Mouse (Mus musculus): ENCODE results near the gene Srd5a3. TPM values are rescaled to one million over a fixed set of nuclear protein-coding genes. Genes with fewer than 3 reads are reported as not detected.

The Srd5a3 gene
- total RNA-seq, 4 experiments from 2014 or later: 18.2 to 22.3 (median 21.1) TPM

DNA sequence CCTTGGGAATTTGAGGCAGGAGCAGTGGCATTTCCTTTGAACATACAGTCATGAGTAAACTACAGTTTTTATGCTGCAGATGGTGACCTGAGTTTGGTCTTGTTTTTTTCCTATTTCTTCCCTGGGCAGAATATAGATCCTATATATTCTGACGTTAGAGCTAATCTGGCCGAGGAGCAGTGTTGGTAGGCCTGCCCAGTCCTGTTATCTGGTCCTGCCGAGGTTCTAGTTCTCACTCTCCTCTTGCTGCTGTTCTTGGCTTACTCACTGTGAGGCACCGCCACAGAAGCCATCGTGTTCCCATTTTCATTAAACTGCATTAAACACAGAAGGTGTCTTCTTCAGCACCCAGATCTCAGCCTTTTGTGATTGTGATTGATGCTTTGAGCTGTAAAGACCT, 47.8 kb downstream of the Srd5a3 start:
- DNase-seq (ENCODE audit: low spot score in 2 of 2): no peak

DNA sequence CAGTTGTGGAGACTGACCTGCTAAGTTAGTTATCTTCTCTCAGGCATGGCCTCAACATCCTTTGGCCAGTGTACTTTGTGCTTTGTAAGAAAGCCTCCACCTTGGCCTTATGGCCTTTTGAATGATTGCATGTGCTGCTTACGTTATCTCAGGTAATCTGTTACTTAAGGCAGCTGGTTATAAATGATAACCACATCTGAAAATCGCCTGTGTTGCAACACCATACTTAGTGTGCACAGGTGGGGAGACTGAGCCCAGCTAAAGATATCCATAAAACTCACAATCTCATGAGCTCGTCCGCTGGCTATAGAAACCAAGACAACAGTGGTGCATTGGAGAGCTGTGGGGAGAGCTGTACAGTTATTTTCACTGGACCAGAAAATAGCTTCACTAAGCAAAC, 50.5 kb downstream of the Srd5a3 start:
- no peak for DNase-seq (ENCODE audit: low spot score in 2 of 2)

DNA sequence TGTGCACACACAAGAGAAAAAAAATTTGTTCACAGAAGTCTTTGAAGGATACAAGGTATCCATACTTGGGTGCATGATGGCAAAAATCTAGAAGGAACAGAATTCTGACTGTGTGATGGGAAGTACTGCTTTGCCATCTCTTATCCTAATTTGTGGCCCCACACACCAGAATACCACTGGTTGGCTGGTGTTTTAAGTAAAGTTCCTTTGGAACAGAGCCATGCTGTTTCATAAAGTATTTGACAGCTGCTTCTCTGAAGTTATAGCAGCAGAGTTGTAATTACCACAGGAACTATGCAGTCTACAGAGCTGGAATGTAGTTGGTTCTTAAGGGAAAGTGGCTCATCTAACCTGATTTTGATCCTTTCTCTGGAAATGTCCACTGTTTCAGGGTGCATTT, 53.0 kb downstream of the Srd5a3 start:
- DNase-seq (ENCODE audit: low spot score in 2 of 2): no peak

DNA sequence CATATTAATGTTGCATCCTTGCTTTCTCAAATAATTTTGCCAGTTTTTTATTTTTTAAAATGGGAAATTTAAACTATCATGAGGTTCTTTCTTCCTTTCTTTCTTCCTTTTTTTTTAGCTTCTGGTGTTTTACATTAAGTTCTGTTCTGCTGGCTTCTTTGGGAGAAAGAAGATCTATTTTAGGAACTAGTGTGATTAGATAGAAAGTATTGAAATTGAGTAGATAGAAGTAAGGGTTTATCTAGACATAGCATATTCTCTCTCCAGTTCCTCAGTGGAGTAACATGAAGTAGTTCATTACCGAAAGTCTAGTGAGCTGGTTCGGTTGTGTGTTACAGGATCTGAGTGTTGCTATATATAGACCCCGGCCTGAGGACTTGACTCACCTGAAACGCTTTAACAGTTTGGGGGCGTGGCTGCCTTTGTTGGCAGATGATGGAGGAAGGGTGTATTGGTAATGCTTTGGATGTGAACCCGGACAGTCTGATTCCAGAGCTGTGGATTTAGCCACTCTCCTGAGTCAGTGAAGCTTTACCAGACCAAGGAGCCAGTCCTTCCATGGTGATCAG, 54.4 kb downstream of the Srd5a3 start:
- no peak for DNase-seq (ENCODE audit: low spot score in 2 of 2)

DNA sequence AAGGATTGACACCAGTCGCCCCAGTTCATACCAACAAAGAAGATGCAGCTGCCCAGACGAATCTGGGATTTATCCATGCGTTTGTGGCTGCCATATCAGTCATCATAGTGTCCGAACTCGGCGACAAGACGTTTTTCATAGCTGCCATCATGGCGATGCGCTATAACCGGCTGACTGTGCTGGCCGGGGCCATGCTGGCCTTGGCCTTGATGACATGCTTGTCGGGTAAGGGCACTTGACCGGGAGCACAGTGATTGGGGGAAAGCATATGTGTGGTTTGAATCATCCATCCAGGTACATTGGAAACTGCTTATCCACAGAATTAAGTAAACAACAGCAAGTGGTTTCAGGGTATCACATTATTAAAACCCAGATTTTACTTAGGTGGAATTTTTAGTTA, 59.3 kb downstream of the Srd5a3 start:
- DNase-seq (ENCODE audit: low spot score in 2 of 2): no peak

DNA sequence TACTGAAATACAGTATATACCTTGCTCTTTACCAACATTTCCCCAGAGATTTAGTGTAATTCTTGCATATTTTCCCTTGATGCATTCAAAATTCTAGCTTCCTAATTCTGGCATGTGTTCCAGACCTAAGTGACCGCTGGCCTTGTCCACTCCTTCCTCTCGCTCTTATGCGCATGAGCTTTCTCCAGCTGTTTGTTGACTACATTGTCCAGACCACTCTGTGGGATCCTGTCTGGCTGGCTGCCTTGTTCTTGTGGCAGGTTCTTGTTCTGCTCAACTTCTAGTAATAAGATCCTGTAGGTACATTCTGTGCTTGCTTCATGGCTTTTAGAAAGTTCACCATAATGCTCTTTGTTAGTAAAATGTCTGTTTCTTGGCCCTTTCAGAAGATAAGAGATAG, 63.1 kb downstream of the Srd5a3 start:
- DNase-seq (ENCODE audit: low spot score in 2 of 2): no peak

Other genes with a start within 250 kb of the Srd5a3 start
- gene Kdr, start 161.8 kb upstream of the Srd5a3 start, total RNA-seq (2022): 1 to 10 TPM; 5.6 to 9.1 (median 7.6) TPM
- gene Tmem165, start 43.6 kb downstream of the Srd5a3 start, total RNA-seq (2022): 10 to 100 TPM; 28.6 to 38.4 (median 33.6) TPM
- 10 to 100 TPM; 41.8 to 56.0 (median 49.7) TPM for gene Clock, start 164.5 kb downstream of the Srd5a3 start, total RNA-seq (2022)
- not detected for gene Pdcl2, start 190.9 kb downstream of the Srd5a3 start, total RNA-seq (2022)
- gene Nmu, start 223.5 kb downstream of the Srd5a3 start, total RNA-seq (2022): not detected